Mouse (Mus musculus) embryonic facial prominence, embryonic 14.5 days (tissue): ENCODE results near the gene Tgif2. TPM values are rescaled to one million over a fixed set of nuclear protein-coding genes. Genes with fewer than 3 reads are reported as not detected.
"Not testable (repeated sequence)": the region's sequence is repeated elsewhere in the genome, so short reads cannot be mapped to it uniquely, and the experiment has no call there.

ENCODE experiments used
- ATAC-seq: fragments of 200-750 bp; cut with Nextera tagmentation; 2 replicates; pipeline ENCODE4 v1.8.0; 2017; ENCODE audit warnings: low read depth, moderate number of reproducible peaks, moderate TSS enrichment
- DNase-seq: peaks from one replicate; pipeline ENCODE4 v3.0.0-alpha.2; 2015; ENCODE audit warnings: low spot score
- H3K27ac ChIP-seq: fragments of 300-500 bp; sonication (generic); replicated peaks from 2 replicates; pipeline ENCODE4 v1.5.1; 2014; ENCODE audit warnings: low read depth, mild to moderate bottlenecking, low read length, moderate library complexity
- H3K27me3 ChIP-seq: fragments of 300-500 bp; sonication (generic); replicated peaks from 2 replicates; pipeline ENCODE4 v1.6.1; 2014; ENCODE audit warnings: low read length; ENCODE audit not compliant: control insufficient read depth, insufficient read depth
- H3K36me3 ChIP-seq: fragments of 300-500 bp; sonication (generic); 2 replicates; pipeline ENCODE4 v1.6.1; 2014; ENCODE audit warnings: low read length, mixed read lengths; ENCODE audit not compliant: control insufficient read depth, insufficient read depth
- H3K4me1 ChIP-seq: fragments of 300-500 bp; sonication (generic); 2 replicates; pipeline ENCODE4 v1.6.1; 2014; ENCODE audit warnings: antibody characterized with exemption, low read length; ENCODE audit not compliant: control insufficient read depth, insufficient read depth
- H3K4me2 ChIP-seq: fragments of 300-500 bp; sonication (generic); 2 replicates; pipeline ENCODE4 v1.6.1; 2014; ENCODE audit warnings: low read depth, mild to moderate bottlenecking, low read length, moderate library complexity, mixed read lengths
- H3K4me3 ChIP-seq: fragments of 300-500 bp; sonication (generic); 2 replicates; pipeline ENCODE4 v1.5.1; 2014; ENCODE audit warnings: low read depth, mild to moderate bottlenecking, low read length
- H3K9ac ChIP-seq: fragments of 300-500 bp; sonication (generic); 2 replicates; pipeline ENCODE4 v1.6.1; 2014; ENCODE audit warnings: low read depth, mild to moderate bottlenecking, low read length, moderate library complexity, mixed read lengths
- H3K9me3 ChIP-seq: fragments of 300-500 bp; sonication (generic); 2 replicates; pipeline ENCODE4 v1.6.1; 2016; ENCODE audit warnings: low read length; ENCODE audit not compliant: control insufficient read depth
- WGBS: fragments of 180-500 bp; shearing (Covaris S2); extraction: QIAGEN DNeasy Blood & Tissue Kit; methylation state at CpG from one replicate; pipeline ENCODE4 v1.1.7; 2014; 5-methylcytosine and 5-hydroxymethylcytosine counted together
- polyA plus RNA-seq: library from polyadenylated mRNA; unstranded; fragments of >200 nt; fragmentation: Nextera tagmentation; extraction: Ambion mirVana; gene quantifications from 2 replicates; pipeline ENCODE4 v1.2.1, GENCODE M21; 2014

Tgif2 gene
- polyA plus RNA-seq: 44.3 and 56.5 TPM in 2 replicates

- no peaks in the 10 kb centered on the region for H3K27me3 ChIP-seq
- 3% methylated on average over 38 of the region's 61 CpGs for whole genome bisulfite sequencing
These were observed at the start of gene Tgif2 for GRCm38 (mm10) chr2:156839319-156840191. Gene Tgif2, plus strand, starts transcription at chr2:156840007.

GRCm38 (mm10) chr2:156798516-156798915, 41.3 kb upstream of the Tgif2 start:
- H3K27me3 ChIP-seq: no peaks in the 10 kb centered on the region
- no peak overlapping the region for H3K27ac ChIP-seq
- WGBS: 75% methylated on average over 1 of the region's 1 CpGs
- H3K9ac ChIP-seq: no peak overlapping the region
- ATAC-seq: no peak
- no peak for DNase-seq
- H3K36me3 ChIP-seq: no peaks in the 10 kb centered on the region
- H3K4me2 ChIP-seq: no peak overlapping the region
- no peaks in the 10 kb centered on the region for H3K4me1 ChIP-seq
- no peak overlapping the region for H3K4me3 ChIP-seq
- H3K9me3 ChIP-seq: no peaks in the 10 kb centered on the region

More at GRCm38 (mm10) chr2:156839319-156840191, at the start of gene Tgif2:
- peak within 1 kb of the TSS; percentile 95 for H3K9ac ChIP-seq
- peak within 1 kb of the TSS; percentile 61 for H3K4me2 ChIP-seq
- peak within 1 kb of the TSS; percentile 91 for H3K4me3 ChIP-seq
- H3K27ac ChIP-seq: peak within 1 kb of the TSS; percentile 91
- no peaks in the 10 kb centered on the region for H3K9me3 ChIP-seq
- DNase-seq (peak; percentile 96), ATAC-seq (peak; percentile 86)
- H3K36me3 ChIP-seq: peaks cover 32% of the 10 kb centered on the region
- H3K4me1 ChIP-seq: peaks cover 26% of the 10 kb centered on the region

GRCm38 (mm10) chr2:156801045-156801444, 38.8 kb upstream of the Tgif2 start:
- Histone ChIP-seq H3K9ac (no peak overlapping the region), H3K4me2 (no peak overlapping the region), H3K9me3 (no peaks in the 10 kb centered on the region), H3K36me3 (no peaks in the 10 kb centered on the region), H3K4me3 (no peak overlapping the region), H3K27ac (no peak overlapping the region), H3K4me1 (no peaks in the 10 kb centered on the region), H3K27me3 (no peaks in the 10 kb centered on the region)
- DNase-seq (no peak), ATAC-seq (no peak)
- WGBS: 56% methylated on average over 4 of the region's 4 CpGs

- WGBS: 43% methylated on average over 9 of the region's 9 CpGs
These were observed 37.7 kb upstream of the Tgif2 start for GRCm38 (mm10) chr2:156802116-156802515.

GRCm38 (mm10) chr2:156803698-156804372, 36.0 kb upstream of the Tgif2 start:
- H3K9ac ChIP-seq: no peak overlapping the region
- DNase-seq (no peak), ATAC-seq (no peak)
- no peak overlapping the region for H3K4me3 ChIP-seq
- 62% methylated on average over 4 of the region's 4 CpGs for WGBS
- no peak overlapping the region for H3K27ac ChIP-seq
- H3K36me3 ChIP-seq: no peaks in the 10 kb centered on the region
- H3K4me1 ChIP-seq: no peaks in the 10 kb centered on the region
- no peaks in the 10 kb centered on the region for H3K27me3 ChIP-seq
- H3K9me3 ChIP-seq: no peaks in the 10 kb centered on the region
- no peak overlapping the region for H3K4me2 ChIP-seq

More at GRCm38 (mm10) chr2:156802116-156802515, 37.7 kb upstream of the Tgif2 start:
- H3K4me1 ChIP-seq, H3K4me3 ChIP-seq, H3K9ac ChIP-seq, H3K27ac ChIP-seq, DNase-seq, ATAC-seq, H3K9me3 ChIP-seq, H3K36me3 ChIP-seq, H3K27me3 ChIP-seq, H3K4me2 ChIP-seq: not testable (repeated sequence)

GRCm38 (mm10) chr2:156804589-156804988, 35.2 kb upstream of the Tgif2 start:
- H3K27me3 ChIP-seq: no peaks in the 10 kb centered on the region
- no peak overlapping the region for H3K4me3 ChIP-seq
- no peaks in the 10 kb centered on the region for H3K4me1 ChIP-seq
- ATAC-seq (no peak), DNase-seq (no peak)
- no peak overlapping the region for H3K4me2 ChIP-seq
- 85% methylated on average over 4 of the region's 4 CpGs for WGBS
- H3K36me3 ChIP-seq: no peaks in the 10 kb centered on the region
- no peak overlapping the region for H3K27ac ChIP-seq
- no peak overlapping the region for H3K9ac ChIP-seq
- no peaks in the 10 kb centered on the region for H3K9me3 ChIP-seq

- DNase-seq: no peak
- Histone ChIP-seq H3K4me3 (no peak overlapping the region), H3K4me1 (no peaks in the 10 kb centered on the region), H3K27ac (no peak overlapping the region), H3K27me3 (no peaks in the 10 kb centered on the region), H3K9me3 (no peaks in the 10 kb centered on the region), H3K4me2 (no peak overlapping the region), H3K9ac (no peak overlapping the region), H3K36me3 (no peaks in the 10 kb centered on the region)
- 75% methylated on average over 6 of the region's 6 CpGs for WGBS
- ATAC-seq: no peak
These were observed 32.9 kb upstream of the Tgif2 start for GRCm38 (mm10) chr2:156806886-156807285.

GRCm38 (mm10) chr2:156809579-156809978, 30.2 kb upstream of the Tgif2 start:
- ATAC-seq: peak; percentile 57; the same call in 1 of the 2 replicates
- Histone ChIP-seq H3K4me1 (no peaks in the 10 kb centered on the region), H3K4me3 (no peak overlapping the region), H3K27me3 (no peaks in the 10 kb centered on the region), H3K27ac (no peak overlapping the region), H3K4me2 (no peak overlapping the region), H3K36me3 (no peaks in the 10 kb centered on the region), H3K9me3 (no peaks in the 10 kb centered on the region), H3K9ac (no peak overlapping the region)
- WGBS: 51% methylated on average over 2 of the region's 2 CpGs
- DNase-seq: peak; percentile 89
